Mouse (Mus musculus): ENCODE data around the gene Cntfr. TPM values are rescaled to one million over a fixed set of nuclear protein-coding genes. Genes with fewer than 3 reads are reported as not detected.
"Not testable (repeated sequence)": the region's sequence is repeated elsewhere in the genome, so short reads cannot be mapped to it uniquely, and the experiment has no call there.

Gene Cntfr
- polyA plus RNA-seq, 1 experiment from 2014 or later: 33.0 TPM

DNA sequence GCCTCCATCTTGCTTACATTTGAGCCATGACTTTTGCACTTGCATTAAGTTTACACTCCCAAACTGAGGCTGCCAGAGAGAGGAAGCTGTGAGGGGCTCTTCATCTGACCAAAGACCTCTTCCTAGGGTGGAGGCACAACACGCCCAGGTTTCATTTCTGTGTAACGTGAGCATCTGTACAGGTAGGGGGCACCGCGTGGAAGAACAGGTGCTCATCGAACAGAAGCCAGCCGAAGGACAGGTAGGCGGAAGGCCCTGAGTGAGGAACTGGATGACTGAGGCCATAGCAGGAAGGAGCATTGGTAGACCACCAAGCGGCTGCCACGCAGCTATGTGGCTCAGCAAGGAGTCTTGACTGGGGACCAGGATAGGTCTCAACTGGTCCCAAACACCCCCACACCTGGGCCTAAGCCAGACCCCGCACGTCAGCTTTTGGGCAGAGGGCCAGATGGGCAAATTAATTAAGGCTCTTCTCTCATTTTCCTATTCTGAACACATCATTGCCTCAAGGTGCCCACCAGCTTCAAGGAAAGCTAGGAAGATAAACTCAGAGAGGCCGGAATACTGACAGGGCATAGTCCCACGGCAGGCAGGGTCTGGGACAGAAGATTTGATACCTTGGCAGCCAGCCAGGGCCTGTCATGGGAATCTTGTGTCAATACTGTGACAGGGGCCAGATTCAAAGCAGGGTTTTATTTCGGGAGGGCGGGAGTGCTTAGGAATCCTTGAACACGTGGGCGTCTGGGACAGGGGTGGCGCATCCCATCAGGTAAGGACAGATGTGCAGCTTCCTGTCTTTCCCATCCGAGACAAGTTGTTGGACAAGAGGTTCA is 9.2 kb upstream of the Cntfr start:
- WGBS: 53% methylated on average over 19 of the region's 19 CpGs
- H3K9ac ChIP-seq: no peak overlapping the region
- H3K27me3 ChIP-seq: no peaks in the 10 kb centered on the region
- H3K4me2 ChIP-seq: no peak overlapping the region
- peaks cover 27% of the 10 kb centered on the region for H3K4me1 ChIP-seq (replicated peaks)
- H3K4me3 ChIP-seq: no peak overlapping the region
- 0 out of 2 replicates have a peak, but pooled peaks have one; percentile 6 for ATAC-seq (ENCODE audit: low FRiP score, low read depth)
- H3K27ac ChIP-seq (replicated peaks): no peak overlapping the region
- no peaks in the 10 kb centered on the region for H3K9me3 ChIP-seq
- no peaks in the 10 kb centered on the region for H3K36me3 ChIP-seq

- H3K36me3 ChIP-seq: no peaks in the 10 kb centered on the region
- H3K4me3 ChIP-seq: no peak overlapping the region
- 4% methylated on average over 5 of the region's 5 CpGs for WGBS
- H3K4me2 ChIP-seq: no peak overlapping the region
- H3K27me3 ChIP-seq: no peaks in the 10 kb centered on the region
- no peak overlapping the region for H3K27ac ChIP-seq (replicated peaks)
- H3K9ac ChIP-seq: no peak overlapping the region
- H3K9me3 ChIP-seq: no peaks in the 10 kb centered on the region
- peaks cover 26% of the 10 kb centered on the region for H3K4me1 ChIP-seq (replicated peaks)
- ATAC-seq (ENCODE audit: low FRiP score, low read depth): no peak
Measured at GRCm38 (mm10) chr4:41704651-41705050, 7.8 kb upstream of the Cntfr start.

GRCm38 (mm10) chr4:41702226-41702625 is 5.3 kb upstream of the Cntfr start:
- H3K27me3 ChIP-seq; H3K4me2 ChIP-seq; H3K4me3 ChIP-seq; H3K9ac ChIP-seq; H3K9me3 ChIP-seq; H3K27ac ChIP-seq (replicated peaks); H3K36me3 ChIP-seq; ATAC-seq (ENCODE audit: low FRiP score, low read depth): not testable (repeated sequence)
- peaks cover 16% of the 10 kb centered on the region for H3K4me1 ChIP-seq (replicated peaks)
- WGBS: 69% methylated on average over 2 of the region's 2 CpGs

DNA sequence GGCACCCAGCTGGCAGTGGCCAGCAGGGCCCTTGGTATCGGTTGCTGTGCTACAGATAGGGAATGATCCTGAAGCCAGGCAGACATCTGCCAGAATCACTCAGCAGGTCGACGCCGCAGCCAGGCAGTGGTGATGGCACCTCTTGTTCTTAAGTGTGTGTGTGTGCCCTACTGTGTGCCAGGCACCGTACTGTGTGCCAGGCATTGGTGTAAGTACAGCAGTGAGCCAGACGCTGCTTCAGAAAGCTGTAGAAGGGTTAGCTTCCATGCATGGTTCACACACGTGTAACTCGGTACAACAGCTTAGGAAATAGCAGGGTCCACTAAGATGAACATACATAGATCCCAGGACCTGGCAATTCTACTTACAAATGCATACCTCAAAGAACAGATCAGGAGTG is 3.3 kb upstream of the Cntfr start:
- not testable (repeated sequence) for H3K36me3 ChIP-seq; H3K4me1 ChIP-seq (replicated peaks); ATAC-seq (ENCODE audit: low FRiP score, low read depth); H3K9me3 ChIP-seq; H3K27ac ChIP-seq (replicated peaks); H3K4me2 ChIP-seq; H3K9ac ChIP-seq; H3K27me3 ChIP-seq; H3K4me3 ChIP-seq
- WGBS: 87% methylated on average over 3 of the region's 8 CpGs

- H3K4me1 ChIP-seq (replicated peaks); H3K27ac ChIP-seq (replicated peaks); H3K4me3 ChIP-seq; H3K9ac ChIP-seq; ATAC-seq (ENCODE audit: low FRiP score, low read depth); H3K27me3 ChIP-seq; H3K36me3 ChIP-seq; H3K9me3 ChIP-seq: not testable (repeated sequence)
- H3K4me2 ChIP-seq: peak within 1 kb of the TSS; percentile 41
- 86% methylated on average over 10 of the region's 10 CpGs for WGBS
Measured at GRCm38 (mm10) chr4:41699783-41700182, 2.9 kb upstream of the Cntfr start, which contains the start of gene Il11ra1. Gene Il11ra1, plus strand, starts transcription at chr4:41699989.

- H3K27ac ChIP-seq (replicated peaks); H3K9ac ChIP-seq; ATAC-seq (ENCODE audit: low FRiP score, low read depth); H3K36me3 ChIP-seq; H3K9me3 ChIP-seq; H3K4me3 ChIP-seq; H3K4me1 ChIP-seq (replicated peaks); H3K27me3 ChIP-seq: not testable (repeated sequence)
- H3K4me2 ChIP-seq: peak overlapping the region; percentile 41
- WGBS: 7% methylated on average over 24 of the region's 32 CpGs
Measured at GRCm38 (mm10) chr4:41698421-41699016, 1.6 kb upstream of the Cntfr start.

DNA sequence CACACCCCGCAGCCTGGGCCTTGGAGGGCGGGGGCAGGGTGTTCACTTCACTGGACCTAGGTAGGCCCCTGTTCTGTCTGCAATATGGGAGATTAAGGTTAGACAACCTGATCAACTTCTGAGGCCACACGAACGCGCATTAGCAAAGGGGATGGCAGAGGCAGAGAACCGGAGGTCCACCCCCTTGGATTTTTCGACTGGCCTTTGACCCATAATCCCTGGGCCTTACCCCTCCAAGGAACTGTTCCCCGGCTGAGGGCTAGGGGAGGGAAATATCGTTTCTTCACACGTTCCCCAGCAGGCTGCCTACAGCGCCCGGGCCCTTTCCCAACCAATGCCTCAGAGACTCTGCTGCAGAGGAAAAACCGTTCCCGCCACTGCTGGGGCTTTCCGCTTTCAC is 437 bp downstream of the Cntfr start:
- 9% methylated on average over 15 of the region's 15 CpGs for WGBS
- ATAC-seq (ENCODE audit: low FRiP score, low read depth): not testable (repeated sequence)

GRCm38 (mm10) chr4:41695800-41696199 is 1.1 kb downstream of the Cntfr start:
- H3K27me3 ChIP-seq; H3K27ac ChIP-seq (replicated peaks); H3K4me1 ChIP-seq (replicated peaks); H3K9ac ChIP-seq; ATAC-seq (ENCODE audit: low FRiP score, low read depth); H3K9me3 ChIP-seq; H3K36me3 ChIP-seq: not testable (repeated sequence)
- Histone ChIP-seq H3K4me3 (peak overlapping the region; percentile 24), H3K4me2 (peak overlapping the region; percentile 45)
- WGBS: 2% methylated on average over 17 of the region's 38 CpGs

More for the DNA sequence above, 437 bp downstream of the Cntfr start:
- H3K4me2 ChIP-seq; H3K9me3 ChIP-seq; H3K36me3 ChIP-seq; H3K27ac ChIP-seq (replicated peaks); H3K4me3 ChIP-seq; H3K27me3 ChIP-seq; H3K4me1 ChIP-seq (replicated peaks); H3K9ac ChIP-seq: not testable (repeated sequence)

- WGBS: 6% methylated on average over 4 of the region's 4 CpGs
- not testable (repeated sequence) for H3K9me3 ChIP-seq; H3K4me1 ChIP-seq (replicated peaks); H3K27me3 ChIP-seq; H3K27ac ChIP-seq (replicated peaks); H3K4me3 ChIP-seq; H3K36me3 ChIP-seq; ATAC-seq (ENCODE audit: low FRiP score, low read depth); H3K9ac ChIP-seq
- H3K4me2 ChIP-seq: peak overlapping the region; percentile 24; the same call in 1 of the 2 replicates
Measured at GRCm38 (mm10) chr4:41693511-41693910, 3.4 kb downstream of the Cntfr start.

DNA sequence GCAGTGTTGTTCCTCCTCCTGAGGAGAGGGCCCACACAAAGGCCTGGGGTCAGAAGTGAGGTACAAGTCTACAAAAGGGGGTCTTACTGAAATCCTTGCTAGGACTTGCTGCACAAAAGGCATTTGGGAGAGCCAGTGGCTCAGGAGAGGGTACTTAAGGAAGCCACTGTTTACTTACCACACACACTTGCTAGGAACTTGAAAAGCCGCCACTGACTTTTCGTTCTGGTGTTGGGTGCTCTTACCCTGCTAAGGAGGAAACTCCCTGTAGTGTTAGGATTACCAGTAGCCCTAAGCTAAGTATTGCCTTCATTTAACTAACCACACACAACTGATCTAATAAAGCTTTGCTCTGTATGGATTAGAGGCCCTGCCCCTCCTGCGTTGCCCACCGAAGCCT is 6.9 kb downstream of the Cntfr start:
- not testable (repeated sequence) for H3K9me3 ChIP-seq
- WGBS: no CpG with 5 or more reads among the region's 4 CpGs

GRCm38 (mm10) chr4:41688562-41688961 is 8.3 kb downstream of the Cntfr start:
- not testable (repeated sequence) for H3K27ac ChIP-seq (replicated peaks); H3K27me3 ChIP-seq; H3K9ac ChIP-seq; ATAC-seq (ENCODE audit: low FRiP score, low read depth); H3K4me2 ChIP-seq; H3K36me3 ChIP-seq; H3K4me3 ChIP-seq; H3K9me3 ChIP-seq
- 27% methylated on average over 1 of the region's 1 CpGs for WGBS
- peaks cover 15% of the 10 kb centered on the region for H3K4me1 ChIP-seq (replicated peaks)

More for the DNA sequence above, 6.9 kb downstream of the Cntfr start:
- ATAC-seq (ENCODE audit: low FRiP score, low read depth); H3K4me3 ChIP-seq; H3K4me1 ChIP-seq (replicated peaks); H3K27ac ChIP-seq (replicated peaks); H3K27me3 ChIP-seq; H3K9ac ChIP-seq; H3K36me3 ChIP-seq; H3K4me2 ChIP-seq: not testable (repeated sequence)

DNA sequence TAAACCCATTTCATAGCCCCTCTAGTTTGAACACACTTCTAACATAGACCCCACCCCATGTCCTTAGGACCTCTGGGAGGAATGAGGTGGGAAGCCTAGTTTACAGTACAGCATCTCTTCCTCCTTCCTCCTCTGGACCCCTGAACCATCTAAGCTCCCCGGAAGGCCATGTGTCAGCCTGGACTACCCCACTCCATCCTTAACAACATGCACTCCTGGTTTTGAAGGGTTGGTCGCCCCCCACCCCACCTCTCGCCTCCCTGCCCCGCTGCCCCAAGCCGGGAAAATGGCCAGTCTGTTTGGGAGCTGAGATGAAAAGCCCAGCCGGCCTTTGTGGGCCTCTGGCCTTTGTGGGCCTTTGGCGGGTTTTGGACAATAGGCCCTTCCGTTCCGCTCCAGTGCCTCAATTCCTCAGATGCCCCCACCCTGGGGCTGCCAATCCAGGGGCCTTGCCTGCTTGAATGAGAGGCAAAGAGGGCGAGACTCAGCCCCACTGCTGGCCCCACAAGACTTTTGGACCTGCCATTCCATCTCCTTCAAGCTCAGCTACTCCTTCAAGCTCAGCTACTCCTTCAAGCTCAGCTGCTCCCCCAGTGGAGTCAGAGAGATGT is 10.9 kb downstream of the Cntfr start:
- H3K9ac ChIP-seq; H3K4me3 ChIP-seq; H3K4me2 ChIP-seq; H3K36me3 ChIP-seq; H3K27ac ChIP-seq (replicated peaks); H3K27me3 ChIP-seq; H3K9me3 ChIP-seq; ATAC-seq (ENCODE audit: low FRiP score, low read depth): not testable (repeated sequence)
- H3K4me1 ChIP-seq (replicated peaks): peaks cover 28% of the 10 kb centered on the region
- WGBS: 10% methylated on average over 8 of the region's 10 CpGs
